Mouse (Mus musculus) G1E (cell line): Measurements from ENCODE around the gene Gpr68.

Experiments used
- CTCF ChIP-seq: IDR thresholded peaks from 2 replicates; pipeline ENCODE4 v1.5.1; 2012; ENCODE audit warnings: low read depth, low read length, inconsistent platforms, mixed read lengths
- GATA1 ChIP-seq: IDR thresholded peaks from 2 replicates; pipeline ENCODE4 v1.6.1; 2012; ENCODE audit warnings: borderline replicate concordance, low read length, inconsistent platforms, mixed read lengths
- GATA2 ChIP-seq: IDR thresholded peaks from 2 replicates; pipeline ENCODE4 v1.6.1; 2012; ENCODE audit warnings: low read depth, low read length, inconsistent platforms, borderline replicate concordance
- POLR2AphosphoS5 ChIP-seq: IDR thresholded peaks from 2 replicates; pipeline ENCODE4 v1.6.1; 2012; ENCODE audit warnings: low read depth, low read length, inconsistent platforms; ENCODE audit not compliant: insufficient replicate concordance
- TAL1 ChIP-seq: conservative IDR thresholded peaks from 2 replicates; pipeline ENCODE4 v1.6.1; 2012; ENCODE audit warnings: low read depth, low read length, inconsistent platforms, mixed read lengths

DNA sequence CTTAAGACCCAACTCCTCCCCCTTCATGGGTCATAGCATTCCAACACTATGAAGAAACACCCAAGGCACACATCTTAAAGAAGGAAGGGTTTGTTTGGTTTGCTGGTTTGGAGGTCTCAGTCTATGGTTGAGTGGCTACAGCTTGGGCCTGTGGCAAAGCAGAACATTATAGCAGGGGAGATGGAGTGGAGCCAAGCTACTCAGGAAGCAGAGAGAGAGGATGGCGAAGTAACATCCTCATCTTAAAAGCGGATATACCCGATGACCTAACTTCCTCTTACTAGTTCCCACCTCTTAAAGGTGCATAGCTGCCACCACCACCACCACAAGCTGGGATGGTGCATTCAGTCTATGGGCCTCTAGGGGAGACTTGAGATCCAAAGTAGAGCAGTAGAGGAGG, 70.8 kb downstream of the Gpr68 start:
- TF ChIP-seq CTCF (no peak), POLR2AphosphoS5 (no peak), TAL1 (no peak), GATA1 (no peak), GATA2 (no peak)
